Mouse (Mus musculus): Measurements from ENCODE around the gene Cdkn2a.

The Cdkn2a gene

DNA sequence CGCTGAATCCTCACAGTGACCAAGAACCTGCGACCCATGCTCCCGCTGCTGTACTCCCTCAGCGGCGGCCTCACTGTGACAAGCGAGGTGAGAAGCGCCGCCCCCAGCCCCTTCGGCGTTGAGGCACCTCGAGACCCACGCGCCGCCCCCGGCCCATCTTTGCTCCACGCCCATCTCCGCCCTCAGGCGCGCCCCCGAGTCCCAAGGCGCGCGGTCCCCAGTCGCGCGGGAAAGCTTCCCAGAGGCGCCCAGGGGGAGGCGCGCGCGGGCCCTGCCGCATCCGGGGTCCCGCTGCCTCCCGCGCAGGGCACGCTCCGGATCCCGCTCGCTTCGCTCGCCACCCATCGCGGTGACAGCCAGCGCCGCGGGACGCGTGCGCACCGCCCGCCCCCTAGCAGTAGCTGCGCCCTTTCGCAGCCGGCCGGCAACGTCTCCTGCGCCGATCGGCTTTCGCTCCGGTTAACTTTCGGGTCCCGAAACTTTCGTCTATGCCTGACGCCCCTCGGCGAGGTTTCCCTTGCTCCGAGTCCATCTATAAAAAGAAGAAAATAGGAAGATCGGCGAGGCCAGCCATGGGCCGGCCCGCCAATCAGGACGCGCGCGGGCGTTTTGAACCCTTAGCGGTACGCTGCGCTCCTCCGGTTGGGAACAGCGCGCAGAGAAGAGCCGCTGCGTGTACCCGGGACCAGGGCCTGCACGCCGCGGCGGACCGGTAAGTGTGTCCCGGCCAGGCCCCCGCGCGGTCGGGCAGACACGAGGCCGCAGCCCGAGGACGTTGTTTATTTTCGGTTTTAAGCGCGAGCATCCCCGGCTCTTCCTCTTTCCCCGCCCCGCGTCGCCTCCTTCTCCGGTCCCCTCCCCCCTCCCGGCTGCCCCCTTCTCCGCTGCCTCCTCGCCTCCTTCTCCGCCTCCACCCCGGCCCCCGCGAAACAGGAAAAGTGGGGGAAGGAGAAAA is at the start of gene Cdkn2a:
TSS of gene Cdkn2a (minus strand) at position 168 of the 955 bp plus-strand sequence.
- DNase-seq = peak; percentile 43

DNA sequence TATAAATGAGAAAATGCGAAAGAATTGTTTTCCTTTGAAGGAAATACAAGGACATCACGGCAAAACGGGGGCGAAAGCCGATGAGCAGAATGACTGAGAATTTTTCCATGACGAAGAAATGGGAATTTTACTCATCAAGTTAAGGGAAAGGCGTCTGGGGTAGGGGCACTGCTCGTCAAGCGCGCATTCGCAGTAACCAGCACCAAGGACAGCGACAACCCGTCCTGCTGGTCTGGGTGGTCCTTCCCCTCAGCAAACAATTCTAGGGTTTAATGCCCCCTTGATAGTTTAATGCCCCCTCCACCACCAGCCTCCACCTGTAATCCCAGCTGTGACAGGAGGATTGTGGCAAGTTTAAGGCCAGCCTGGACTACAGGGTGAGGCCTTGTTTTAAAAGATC is 19.0 kb upstream of the Cdkn2a start:
- no peak for DNase-seq

DNA sequence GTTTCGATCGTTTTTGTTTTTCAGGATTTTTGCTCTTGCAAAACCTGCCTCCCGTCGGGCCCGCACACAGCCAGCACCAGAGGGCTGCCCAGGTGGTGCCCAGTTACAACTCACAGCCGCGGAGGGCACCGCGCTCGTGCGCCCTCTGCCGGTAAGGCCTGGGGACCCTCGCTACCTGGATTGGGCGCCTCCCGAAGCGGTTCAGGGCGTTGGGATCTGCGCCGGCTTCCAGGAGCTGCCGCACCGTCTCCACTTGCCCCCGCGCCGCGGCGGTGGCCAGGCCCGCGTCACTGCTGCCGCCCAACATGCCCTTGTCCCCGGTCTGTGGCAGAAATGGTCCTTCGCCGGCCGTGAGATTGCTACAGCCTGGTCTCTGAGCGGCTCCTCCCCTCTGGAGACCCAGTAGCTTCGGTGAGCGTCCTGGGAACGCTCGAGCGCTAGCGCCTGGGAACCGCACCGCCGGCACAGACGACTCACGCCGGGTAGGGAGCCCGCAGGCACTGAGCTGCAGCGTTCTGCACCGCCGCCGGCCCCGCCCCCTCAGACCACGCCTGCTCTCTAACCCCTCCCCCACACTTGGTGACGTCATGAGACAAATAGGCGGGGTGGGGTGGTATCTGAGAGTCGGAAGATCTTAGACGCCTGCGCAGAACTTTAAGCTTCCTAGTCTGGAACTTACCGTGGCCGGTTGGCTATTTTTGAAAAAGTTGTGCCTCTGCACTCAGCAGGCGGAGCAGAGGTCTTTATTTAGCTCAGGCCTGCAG is 16.2 kb upstream of the Cdkn2a start, which contains the start of gene Cdkn2b:
TSS of gene Cdkn2b (minus strand) at position 549 of the 764 bp plus-strand sequence.
- peak; percentile 96 for DNase-seq

DNA sequence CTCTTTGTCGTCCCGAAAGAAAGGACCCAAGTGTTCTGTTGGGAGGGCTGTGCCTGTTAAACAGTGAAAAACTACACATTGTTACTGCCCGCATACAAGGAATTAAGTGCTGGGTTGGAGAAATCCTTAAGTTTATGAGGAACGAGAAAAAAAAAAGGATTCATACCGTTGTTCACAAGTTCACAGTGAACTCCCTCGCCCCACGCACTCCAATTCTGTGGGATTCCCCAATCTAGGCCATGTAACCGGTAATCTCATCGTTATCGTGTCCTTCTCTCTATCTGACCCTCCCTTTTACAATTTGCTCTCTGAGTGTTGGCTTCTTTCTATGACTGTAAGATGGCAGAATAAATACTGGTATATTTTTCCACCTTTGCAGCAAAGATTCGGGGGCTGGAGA is 15.5 kb upstream of the Cdkn2a start:
- DNase-seq = no peak

DNA sequence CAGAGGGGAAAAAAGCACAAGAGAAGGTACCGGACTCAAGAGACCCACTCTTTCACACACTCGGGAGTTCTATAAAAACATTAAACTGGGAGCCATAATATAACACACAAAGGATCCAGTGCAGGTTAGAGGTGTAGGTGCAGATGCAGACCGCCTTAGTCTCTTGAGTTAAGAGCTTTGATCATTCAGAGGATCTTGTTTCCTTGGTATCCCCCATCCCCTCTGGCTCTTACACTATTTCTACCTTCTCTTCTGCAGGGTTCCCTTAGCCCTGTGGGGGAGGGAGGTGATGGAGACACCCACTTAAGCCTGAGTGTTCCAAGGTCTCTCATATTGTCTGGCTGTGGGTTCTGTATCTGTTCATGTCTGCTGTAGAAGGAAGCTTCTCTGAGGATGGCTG is 13.5 kb upstream of the Cdkn2a start:
- no peak for DNase-seq

DNA sequence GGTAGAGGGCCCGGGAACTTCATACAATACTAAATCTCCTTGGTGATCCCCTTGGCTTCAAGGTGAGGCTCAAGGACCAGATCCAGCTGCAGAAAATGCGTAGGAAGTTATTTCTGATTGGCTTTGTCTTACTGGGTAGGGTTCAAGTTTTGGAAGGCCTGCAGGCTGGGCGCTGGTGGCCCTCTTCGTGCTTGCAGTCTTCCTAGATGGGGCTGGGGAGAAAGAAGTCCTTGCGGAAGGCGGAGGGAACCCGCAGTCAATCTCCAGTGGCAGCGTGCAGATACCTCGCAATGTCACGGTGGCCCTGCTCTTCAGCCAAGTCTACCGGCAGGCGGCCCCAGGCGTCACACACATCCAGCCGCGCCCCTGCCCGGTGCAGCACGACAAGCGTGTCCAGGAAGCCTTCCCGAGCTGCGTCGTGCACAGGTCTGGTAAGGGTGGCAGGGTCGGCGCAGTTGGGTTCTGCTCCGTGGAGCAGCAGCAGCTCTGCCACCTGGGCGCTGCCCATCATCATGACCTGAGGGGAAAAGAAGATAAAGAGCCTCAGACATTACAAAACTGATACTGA is 12.4 kb upstream of the Cdkn2a start:
- DNase-seq = no peak

DNA sequence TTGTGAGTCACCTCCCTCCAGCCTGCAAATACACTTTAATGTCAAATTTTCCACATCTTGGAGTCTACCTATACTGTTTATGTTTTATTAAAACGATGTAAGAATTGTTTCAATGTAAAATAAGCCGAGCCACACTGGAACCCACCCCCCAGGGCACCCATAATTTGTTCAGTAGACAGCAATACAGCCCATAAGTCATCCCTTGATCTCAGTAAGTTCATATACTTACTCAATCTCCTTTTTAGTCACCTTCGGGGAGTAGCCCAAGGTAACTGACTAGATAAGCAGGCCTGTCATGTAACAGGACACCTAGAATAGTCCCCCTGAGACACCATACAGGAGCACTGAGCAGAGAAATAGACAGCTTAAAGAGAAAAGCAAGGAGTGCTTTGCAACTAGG is 11.2 kb upstream of the Cdkn2a start:
- DNase-seq = no peak

DNA sequence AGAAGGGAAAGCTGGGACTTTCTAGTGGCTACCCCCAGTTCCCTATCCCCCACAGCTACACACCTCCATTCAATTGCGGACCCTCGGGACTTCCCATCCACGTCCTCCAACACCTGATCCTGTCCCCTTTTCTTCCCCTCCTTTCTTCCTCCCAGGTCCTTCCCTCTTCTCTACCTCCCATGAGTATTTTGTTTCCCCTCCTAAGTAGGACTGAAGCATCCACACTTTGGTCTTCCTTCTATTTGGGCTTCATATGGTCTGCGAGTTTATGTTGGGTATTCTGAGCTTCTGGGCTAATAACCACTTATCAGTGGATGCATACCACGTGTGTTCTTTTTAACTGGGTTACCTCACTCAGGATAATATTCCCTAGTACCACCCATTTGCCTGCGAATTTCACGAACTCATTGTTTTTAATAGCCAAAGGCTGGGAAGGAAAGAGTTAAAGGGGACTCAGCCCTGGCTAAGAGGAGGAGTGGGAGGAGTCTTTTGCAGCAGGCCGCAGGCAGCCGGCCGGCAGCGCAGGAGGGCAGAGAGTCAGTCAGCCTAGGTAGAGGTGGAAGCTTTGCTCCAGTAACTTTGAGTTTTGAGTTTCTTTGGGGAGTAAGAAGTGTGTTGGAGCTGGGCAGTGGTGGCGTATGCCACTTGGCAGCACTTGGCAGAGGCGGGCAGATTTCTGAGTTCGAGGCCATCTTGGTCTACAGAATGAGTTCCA is 9.0 kb upstream of the Cdkn2a start:
- DNase-seq = no peak

DNA sequence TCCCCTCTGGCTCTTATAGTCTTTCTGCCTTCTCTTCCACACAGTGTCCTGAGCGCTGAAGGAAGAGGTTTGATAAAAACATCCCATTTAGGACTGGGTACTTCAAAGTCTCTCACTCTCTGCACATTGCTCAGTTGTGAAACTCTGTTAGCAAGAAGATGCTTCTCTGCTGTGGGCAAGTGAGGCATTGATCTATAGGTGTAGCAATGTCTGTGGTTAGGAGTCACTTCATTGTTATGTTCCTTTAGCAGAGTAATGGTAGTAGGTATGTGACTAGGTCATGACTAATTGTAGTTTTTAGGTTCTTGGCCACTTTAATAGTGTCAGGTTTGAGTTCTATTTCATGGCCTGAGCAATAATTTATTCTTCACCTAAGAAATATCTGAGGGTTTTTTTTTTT is 7.7 kb upstream of the Cdkn2a start:
- no peak for DNase-seq

DNA sequence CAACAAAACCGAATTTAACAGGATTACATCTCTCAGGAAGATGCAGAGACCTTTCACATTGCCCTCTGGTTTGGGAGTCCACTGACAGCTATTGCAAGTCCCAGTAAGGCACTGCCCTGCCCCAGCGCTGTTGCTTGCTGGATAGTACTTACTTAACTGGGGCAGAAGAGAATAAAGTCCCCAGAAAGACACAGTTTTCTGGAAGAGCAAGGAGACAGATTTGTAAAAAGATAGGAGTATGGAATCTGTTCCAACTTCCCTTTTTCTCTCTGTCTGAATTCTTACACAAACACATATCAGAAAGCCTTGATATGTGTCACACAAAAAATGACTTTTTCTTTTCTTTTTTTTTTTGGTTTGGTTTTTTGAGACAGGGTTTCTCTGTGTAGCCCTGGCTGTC is 5.3 kb upstream of the Cdkn2a start:
- DNase-seq = no peak

DNA sequence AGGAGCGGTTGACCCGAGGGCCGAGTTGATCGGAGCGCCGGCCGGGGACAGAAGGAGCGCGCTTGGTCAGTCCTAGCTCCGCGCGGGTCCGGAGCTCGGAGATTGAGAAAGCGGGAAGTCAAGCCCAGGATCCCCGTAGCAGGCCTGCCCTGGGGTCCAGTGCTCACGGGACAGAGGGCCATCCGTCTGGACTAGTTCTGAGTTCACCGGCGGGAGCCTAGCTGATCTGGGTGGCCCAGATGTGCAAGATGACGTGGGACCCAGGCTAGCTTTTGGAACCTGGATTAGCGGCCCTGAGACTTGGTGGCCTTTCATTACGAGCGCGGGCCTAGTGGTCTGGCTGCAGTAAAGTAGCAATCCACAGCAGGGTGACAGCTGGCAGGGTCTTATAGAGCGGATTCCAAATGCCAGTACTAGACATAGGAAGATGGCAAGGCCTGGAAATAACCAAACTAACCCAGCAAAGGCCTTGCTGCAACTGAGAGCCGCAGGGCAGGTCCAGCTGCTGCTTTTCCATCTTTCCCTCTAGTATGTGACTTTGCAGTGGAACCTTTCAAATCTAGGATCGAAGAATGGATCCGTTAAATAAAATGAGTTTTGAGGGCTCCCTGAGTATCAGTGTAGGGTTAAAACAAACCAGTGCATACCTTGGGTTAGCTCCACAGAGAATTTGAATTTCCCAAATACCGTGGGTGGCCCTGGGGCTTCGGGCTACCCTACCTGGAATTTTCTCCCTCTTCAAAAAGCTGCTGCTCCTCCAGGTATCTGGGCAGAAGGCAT is 1.2 kb upstream of the Cdkn2a start:
- DNase-seq = no peak

DNA sequence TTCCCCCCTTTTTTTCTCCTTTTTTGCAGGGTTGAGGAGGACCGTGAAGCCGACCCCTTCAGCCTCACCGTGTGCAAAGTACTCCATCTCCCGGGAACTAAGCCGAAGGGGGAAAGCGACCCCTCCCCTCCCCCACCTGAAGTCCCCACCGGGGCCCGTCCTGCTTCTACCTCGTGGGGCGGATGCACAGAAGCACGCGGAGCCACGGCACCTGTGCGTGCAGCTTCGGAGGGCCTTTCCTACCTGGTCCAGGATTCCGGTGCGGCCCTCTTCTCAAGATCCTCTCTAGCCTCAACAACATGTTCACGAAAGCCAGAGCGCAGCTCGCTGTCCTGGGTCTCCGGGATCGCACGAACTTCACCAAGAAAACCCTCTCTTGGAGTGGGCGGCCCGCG is 365 bp downstream of the Cdkn2a start:
- DNase-seq = no peak

DNA sequence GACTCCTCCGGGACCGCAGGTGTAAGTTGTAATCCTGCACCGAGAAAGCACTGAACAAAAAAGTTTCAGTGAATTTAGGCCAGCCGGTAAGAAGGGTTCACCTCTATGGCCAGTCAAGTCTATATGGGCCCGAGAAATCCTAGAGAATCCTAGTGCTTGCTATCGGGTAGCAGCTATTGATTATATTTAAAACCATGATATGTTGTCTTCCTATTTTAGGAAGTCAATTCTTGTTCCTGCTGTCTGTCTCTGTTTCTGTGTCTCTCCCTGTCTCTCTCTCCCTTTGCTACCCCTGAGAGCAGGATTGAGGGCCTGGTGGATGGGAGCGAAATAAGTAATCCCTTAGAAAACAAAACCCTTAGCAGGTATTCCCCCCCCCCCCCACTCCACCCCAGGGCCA is 937 bp downstream of the Cdkn2a start:
- DNase-seq = no peak

DNA sequence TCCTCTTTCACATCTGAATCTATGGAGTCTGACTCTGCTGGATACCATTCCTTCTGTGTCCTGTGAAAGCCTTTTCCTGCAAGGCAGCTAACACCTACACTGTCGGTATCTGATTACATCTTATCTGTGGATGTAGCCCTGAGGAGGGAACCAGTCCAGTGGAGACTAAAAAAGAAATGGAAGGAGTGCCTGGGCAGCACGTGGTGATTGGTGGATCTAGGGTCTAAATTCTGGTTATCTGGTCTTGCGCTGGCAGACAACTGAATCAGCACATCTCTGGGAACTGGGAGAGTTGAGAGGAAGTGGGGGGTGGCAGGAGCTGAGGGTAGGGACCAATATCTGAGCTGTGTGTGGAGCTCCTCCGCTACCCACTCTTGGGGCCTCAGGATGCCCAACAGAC is 5.4 kb downstream of the Cdkn2a start:
- no peak for DNase-seq

DNA sequence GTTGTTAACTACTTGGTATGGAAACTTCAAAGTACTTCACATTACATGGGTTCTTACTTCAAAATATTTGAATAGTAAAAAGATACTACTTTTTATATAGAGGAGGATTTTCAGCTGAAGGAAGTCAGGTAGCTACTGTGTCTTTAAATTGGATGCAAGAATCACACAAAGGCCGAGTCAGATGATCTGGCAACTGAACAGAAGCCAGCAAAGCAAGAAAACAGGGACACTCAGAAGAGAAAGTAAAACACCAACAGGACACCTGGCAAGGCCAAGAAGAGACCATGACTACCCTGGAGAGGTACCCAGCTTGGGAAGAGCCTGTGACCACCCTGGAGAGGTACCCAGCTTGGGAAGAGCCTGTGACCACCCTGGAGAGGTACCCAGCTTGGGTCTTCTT is 7.9 kb downstream of the Cdkn2a start:
- no peak for DNase-seq

DNA sequence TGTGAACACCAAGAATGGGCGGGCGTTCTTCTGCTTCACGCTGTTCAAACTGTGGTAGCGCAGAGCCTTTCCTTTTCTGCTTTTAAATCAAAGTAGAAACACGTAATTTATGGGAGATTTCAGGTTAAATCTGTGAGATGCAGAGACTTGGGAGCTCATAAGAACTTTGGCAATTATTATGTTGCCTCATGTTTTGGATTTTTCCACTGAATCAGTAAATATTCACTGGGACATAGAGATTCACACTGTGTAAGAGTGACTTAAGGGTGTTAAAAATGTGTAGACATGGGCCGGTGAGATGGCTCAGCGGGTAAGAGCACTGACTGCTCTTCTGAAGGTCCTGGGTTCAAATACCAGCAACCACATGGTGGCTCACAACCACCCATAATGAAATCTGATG is 8.8 kb downstream of the Cdkn2a start:
- no peak for DNase-seq

DNA sequence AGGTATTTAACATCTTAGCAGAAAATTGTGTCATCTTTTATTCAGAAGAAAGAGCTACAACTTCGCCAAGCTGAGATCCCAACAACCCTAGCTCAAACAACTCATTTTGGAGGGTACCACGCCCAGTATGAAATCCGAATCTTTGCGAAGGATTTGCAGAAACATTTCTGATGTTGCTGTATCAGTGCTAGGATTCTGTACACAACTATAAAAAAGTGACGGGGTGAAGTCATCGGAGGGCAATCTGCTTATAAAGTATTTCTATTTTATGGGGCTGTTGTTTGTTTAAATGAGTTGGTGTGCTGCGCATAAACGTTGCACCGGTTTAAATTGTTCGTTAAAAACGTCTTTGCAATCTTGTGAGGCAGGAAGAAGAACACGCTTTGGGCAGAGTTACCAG is 11.8 kb downstream of the Cdkn2a start:
- DNase-seq = no peak

DNA sequence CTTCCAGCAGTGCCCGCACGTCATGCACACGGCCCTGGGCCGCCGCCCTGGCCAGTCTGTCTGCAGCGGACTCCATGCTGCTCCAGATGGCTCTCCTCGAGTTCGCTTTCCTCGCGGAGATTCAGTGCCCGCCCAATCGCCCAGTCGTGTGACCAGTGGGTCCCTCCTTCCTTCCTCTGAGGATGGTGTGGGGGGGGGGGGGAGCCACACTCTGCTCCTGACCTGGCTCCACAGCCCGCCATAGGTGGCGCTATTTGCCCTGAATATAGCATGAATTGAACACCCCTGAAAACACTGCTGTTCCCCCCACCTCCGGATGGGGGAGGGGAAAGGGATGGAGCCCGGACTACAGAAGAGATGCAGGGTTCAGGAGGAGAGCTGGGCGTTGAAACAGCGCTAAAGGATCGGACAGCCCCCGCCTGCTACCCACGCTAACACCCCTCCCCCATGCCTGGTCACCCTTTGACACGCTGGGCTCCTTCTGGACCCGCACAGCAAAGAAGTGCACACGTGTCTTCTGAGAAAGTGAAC is 12.4 kb downstream of the Cdkn2a start:
- DNase-seq = peak; percentile 47

DNA sequence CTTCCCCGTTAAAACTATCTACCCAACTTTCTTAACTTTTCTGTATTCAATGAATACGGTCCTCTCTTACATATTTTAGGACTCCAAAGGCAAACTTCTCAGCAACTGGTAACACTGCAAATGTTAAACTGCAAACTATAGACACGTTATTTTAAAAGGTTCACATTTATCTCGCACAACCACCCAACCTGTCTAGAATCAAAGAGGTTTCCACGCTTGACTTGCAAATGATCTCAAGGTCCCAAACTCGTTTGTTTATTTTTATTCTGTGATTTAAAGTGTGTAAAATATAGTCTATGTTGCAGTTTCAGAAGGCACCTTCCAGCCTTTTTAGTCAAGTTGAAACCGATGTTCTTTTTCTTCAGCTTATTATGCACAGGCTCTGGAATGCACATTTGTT is 13.2 kb downstream of the Cdkn2a start:
- DNase-seq = no peak

DNA sequence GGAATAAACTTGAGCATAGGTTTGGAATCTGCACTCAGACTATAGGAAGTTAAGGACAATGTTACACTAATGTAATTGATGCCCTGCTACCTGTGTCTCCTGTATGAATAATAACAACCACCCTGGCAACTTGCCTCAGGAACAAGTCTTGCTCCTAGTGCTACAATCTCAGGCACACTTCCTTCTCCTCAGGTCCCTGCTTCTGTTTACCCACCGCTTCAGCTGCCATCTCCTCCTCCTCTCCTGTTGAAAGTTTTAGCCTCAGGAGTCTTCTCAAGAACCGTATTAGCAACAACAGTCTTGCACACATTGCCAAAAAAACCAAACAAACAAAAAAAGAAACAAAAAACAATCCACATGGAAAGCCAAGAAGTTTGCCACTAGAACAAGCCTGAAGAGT is 14.8 kb downstream of the Cdkn2a start:
- DNase-seq = no peak

DNA sequence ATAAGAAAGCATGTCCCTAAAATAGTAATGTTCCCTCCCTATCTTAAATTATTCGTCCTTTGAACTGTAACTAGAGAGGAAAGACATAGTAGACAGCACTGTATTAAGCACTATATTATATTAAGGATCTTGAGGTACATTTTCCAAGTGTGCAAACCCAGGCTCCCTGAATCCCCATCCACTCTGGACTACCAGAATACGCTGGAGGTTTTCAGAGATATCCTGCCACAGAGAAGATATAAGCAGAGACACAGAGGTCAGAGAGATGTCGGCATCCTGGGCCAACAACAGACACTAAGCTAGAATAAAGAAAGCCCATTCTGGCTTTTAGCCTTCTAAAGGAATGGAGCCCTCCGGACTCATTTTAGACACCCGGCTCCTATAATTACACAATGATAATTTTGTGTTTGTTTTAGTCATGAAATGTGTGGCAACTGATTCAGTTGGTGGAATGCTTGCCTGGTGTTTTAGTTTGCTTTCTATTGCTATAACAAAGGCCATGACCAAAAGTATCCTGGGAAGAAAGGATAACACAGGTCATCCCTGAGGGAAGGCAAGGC is 17.0 kb downstream of the Cdkn2a start:
- DNase-seq = no peak

Data from lung, postnatal 36 days (tissue).